Mouse (Mus musculus) hindbrain, postnatal 0 days (tissue): ENCODE results near the gene Fyb. TPM values are rescaled to one million over a fixed set of nuclear protein-coding genes. Genes with fewer than 3 reads are reported as not detected.
A peak's percentile ranks its signal among the peaks of the same experiment; 100 is the strongest.

Experiments
- ATAC-seq: fragments of 200-750 bp; cut with Nextera tagmentation; 2 replicates; pipeline ENCODE4 v1.8.0; 2017; ENCODE audit warnings: mild to moderate bottlenecking, moderate TSS enrichment, moderate library complexity
- DNase-seq: peaks from one replicate; pipeline ENCODE4 v3.0.0-alpha.2; 2015; ENCODE audit warnings: low spot score
- H3K27ac ChIP-seq: fragments of 300-500 bp; sonication (generic); 2 replicates; pipeline ENCODE4 v1.5.1; 2014; ENCODE audit warnings: mild to moderate bottlenecking
- H3K27me3 ChIP-seq: fragments of 300-500 bp; sonication (generic); 2 replicates; pipeline ENCODE4 v1.6.1; 2014; ENCODE audit warnings: low read length, mixed read lengths; ENCODE audit not compliant: insufficient read depth
- H3K36me3 ChIP-seq: fragments of 300-500 bp; sonication (generic); 2 replicates; pipeline ENCODE4 v1.6.1; 2014; ENCODE audit warnings: low read length, mixed read lengths; ENCODE audit not compliant: insufficient read depth
- H3K4me1 ChIP-seq: fragments of 300-500 bp; sonication (generic); 2 replicates; pipeline ENCODE4 v1.6.1; 2014; ENCODE audit warnings: antibody characterized with exemption, low read length, mixed read lengths; ENCODE audit not compliant: insufficient read depth
- H3K4me2 ChIP-seq: fragments of 300-500 bp; sonication (generic); 2 replicates; pipeline ENCODE4 v1.6.1; 2014; ENCODE audit warnings: low read depth, mild to moderate bottlenecking, low read length, moderate library complexity, mixed read lengths
- H3K4me3 ChIP-seq: fragments of 300-500 bp; sonication (generic); 2 replicates; pipeline ENCODE4 v1.5.1; 2014; ENCODE audit warnings: low read length
- H3K9ac ChIP-seq: fragments of 300-500 bp; sonication (generic); replicated peaks from 2 replicates; pipeline ENCODE4 v1.6.1; 2014; ENCODE audit warnings: mild to moderate bottlenecking, low read length, moderate library complexity, mixed read lengths
- H3K9me3 ChIP-seq: fragments of 300-500 bp; sonication (generic); 2 replicates; pipeline ENCODE4 v1.6.1; 2016; ENCODE audit warnings: low read length, mixed read lengths
- CTCF ChIP-seq: IDR thresholded peaks from 2 replicates; pipeline ENCODE4 v1.5.1; 2016; ENCODE audit warnings: antibody characterized with exemption, control low read depth, low read depth
- whole genome bisulfite sequencing: fragments of 180-500 bp; shearing (Covaris S2); extraction: QIAGEN DNeasy Blood & Tissue Kit; methylation state at CpG from one replicate; pipeline ENCODE4 v1.1.7; 2014; 5-methylcytosine and 5-hydroxymethylcytosine counted together
- polyA plus RNA-seq: library from polyadenylated mRNA; unstranded; fragments of >200 nt; fragmentation: Nextera tagmentation; extraction: Ambion mirVana; gene quantifications from 2 replicates; pipeline ENCODE4 v1.2.1, GENCODE M21; 2015
- total RNA-seq: library from RNA; depleted of rRNA; stranded (reverse); fragments of >200 nt; gene quantifications from 2 replicates; pipeline ENCODE4 v1.2.3, GENCODE M21; 2014

The Fyb gene
- total and polyA plus RNA-seq, 2 experiments from 2014 or later = 0.73 to 3.7 TPM

DNA sequence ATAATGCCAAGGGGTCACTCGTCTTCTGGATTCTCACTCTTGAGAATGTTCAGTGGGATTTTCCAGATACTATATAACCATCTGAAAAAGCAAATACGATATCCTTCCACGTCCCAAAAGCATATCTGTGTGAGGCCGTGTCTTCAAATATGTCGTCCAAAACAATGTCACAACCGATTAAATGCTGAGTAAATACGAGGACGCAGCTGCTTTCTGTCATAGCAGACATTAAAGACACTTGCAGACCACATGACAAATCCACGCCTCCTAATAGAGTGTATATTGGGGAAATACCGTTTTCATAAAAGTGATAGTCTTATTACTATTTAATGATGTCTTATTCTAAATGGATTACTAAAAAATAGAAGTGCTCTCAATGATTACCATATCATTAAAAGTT, 38.0 kb downstream of the Fyb start:
- Histone ChIP-seq H3K27ac (no peak overlapping the region), H3K36me3 (no peaks in the 10 kb centered on the region), H3K4me1 (peaks cover 4% of the 10 kb centered on the region; the same call in 1 of the 2 replicates), H3K27me3 (no peaks in the 10 kb centered on the region), H3K9me3 (no peaks in the 10 kb centered on the region), H3K9ac (no peak overlapping the region), H3K4me3 (no peak overlapping the region), H3K4me2 (no peak overlapping the region)
- ATAC-seq (no peak), DNase-seq (no peak)
- no peak for TF ChIP-seq CTCF
- WGBS = 87% methylated on average over 10 of the region's 10 CpGs

DNA sequence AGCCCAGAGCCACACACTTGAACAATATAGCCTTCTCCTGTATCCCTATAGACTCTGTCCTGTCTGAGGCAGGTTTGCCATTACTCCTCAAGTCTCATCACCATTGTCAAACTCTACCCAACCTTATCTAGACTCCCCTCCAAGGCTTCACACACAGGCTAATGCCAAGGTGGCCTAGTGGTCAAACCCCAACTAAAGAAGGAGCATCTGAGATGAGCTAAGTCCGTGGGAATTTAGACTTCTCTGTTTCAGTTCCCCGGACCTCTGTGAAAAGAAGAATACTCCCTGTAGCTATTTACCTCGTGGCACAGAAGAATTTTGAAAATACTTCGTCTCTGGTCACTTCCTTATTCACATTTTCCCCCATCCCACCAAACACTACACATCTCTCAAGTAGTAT, 39.5 kb downstream of the Fyb start:
- Histone ChIP-seq H3K4me3 (no peak overlapping the region), H3K4me2 (no peak overlapping the region), H3K9ac (no peak overlapping the region), H3K27ac (no peak overlapping the region), H3K9me3 (no peaks in the 10 kb centered on the region), H3K4me1 (peaks cover 4% of the 10 kb centered on the region; the same call in 1 of the 2 replicates), H3K27me3 (no peaks in the 10 kb centered on the region), H3K36me3 (no peaks in the 10 kb centered on the region)
- 85% methylated on average over 4 of the region's 4 CpGs for WGBS
- ATAC-seq (no peak), DNase-seq (no peak)
- no peak for TF ChIP-seq CTCF

DNA sequence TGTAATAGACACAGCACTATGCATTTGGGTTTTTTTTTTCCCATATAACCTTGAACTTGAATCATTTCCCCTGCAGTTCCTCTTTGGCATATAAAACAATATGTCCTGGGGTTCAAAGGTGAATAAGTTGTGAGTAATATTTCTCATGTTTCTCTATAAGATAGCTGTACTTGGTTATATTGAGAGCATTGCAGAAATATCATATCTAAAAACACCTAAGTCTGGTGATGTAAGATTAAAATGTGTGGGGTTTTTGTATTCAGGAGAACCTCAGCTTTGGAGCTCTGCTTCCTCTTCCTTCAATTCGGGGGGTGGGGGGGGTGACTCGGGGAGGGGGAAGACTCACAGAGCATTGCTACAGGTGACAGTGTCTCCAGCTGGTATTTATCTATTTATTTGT, 40.0 kb downstream of the Fyb start:
- no peak for DNase-seq
- Histone ChIP-seq H3K4me3 (no peak overlapping the region), H3K4me1 (peaks cover 4% of the 10 kb centered on the region; the same call in 1 of the 2 replicates), H3K9ac (no peak overlapping the region), H3K27me3 (no peaks in the 10 kb centered on the region), H3K4me2 (no peak overlapping the region), H3K36me3 (no peaks in the 10 kb centered on the region), H3K9me3 (no peaks in the 10 kb centered on the region), H3K27ac (no peak overlapping the region)
- no peak for TF ChIP-seq CTCF
- no peak for ATAC-seq
- WGBS = 82% methylated on average over 2 of the region's 2 CpGs

DNA sequence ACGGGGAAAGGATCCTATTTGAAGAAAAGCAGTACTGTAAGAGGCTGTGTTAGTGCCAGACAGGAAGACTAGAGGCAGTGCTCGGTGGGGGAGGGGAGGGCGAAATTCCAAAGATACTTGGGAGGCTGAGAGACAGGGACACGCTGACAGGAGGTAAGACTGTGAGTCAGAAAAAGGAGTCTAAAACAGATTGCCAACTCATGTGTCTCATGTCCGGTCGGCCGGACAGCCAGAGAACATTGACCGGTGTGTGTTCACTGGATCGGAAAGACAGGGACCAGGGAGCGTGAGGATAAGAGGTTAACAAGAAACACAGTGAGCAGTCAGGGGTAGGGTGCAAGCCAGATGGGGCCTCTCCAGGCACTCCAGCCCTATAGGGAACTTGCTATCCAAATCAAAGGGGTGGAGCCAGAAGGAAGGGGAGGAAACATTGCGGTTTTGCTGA, 42.3 kb downstream of the Fyb start:
- Histone ChIP-seq H3K27me3 (no peaks in the 10 kb centered on the region), H3K4me3 (0 out of 2 replicates have a peak overlapping the region, but pooled peaks have one; percentile 15), H3K4me2 (peak overlapping the region; percentile 52), H3K4me1 (peaks cover 4% of the 10 kb centered on the region; the same call in 1 of the 2 replicates), H3K9me3 (no peaks in the 10 kb centered on the region), H3K27ac (no peak overlapping the region), H3K9ac (no peak overlapping the region), H3K36me3 (no peaks in the 10 kb centered on the region)
- DNase-seq (peak; percentile 9), ATAC-seq (peak; percentile 53; the same call in 1 of the 2 replicates)
- no peak for TF ChIP-seq CTCF
- WGBS = 19% methylated on average over 11 of the region's 11 CpGs

DNA sequence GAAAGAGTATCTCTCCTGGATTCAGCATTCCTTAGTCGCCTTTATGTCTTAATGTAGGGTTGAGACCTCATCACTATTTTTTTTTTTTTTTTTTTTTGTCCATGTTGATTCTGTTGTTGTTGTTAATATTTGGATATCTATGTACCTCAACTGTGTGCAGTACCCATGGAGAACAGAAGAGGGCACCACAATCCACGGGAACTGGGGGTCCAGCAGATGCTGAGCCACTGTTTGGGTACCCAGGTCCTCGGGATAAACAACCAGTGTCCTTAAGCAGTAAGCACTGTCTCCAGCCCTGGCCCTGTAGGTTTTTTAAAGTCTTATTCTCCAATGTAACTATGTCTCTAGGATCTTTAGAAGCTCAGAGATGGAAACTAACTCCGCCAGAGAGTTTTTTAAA, 43.2 kb downstream of the Fyb start:
- Histone ChIP-seq H3K9ac (no peak overlapping the region), H3K27ac (no peak overlapping the region), H3K36me3 (no peaks in the 10 kb centered on the region), H3K4me1 (peaks cover 4% of the 10 kb centered on the region; the same call in 1 of the 2 replicates), H3K4me2 (no peak overlapping the region), H3K27me3 (no peaks in the 10 kb centered on the region), H3K9me3 (no peaks in the 10 kb centered on the region), H3K4me3 (no peak overlapping the region)
- 96% methylated on average over 4 of the region's 4 CpGs for WGBS
- ATAC-seq (no peak), DNase-seq (no peak)
- peak; percentile 11; the same call in 1 of the 2 replicates for TF ChIP-seq CTCF

DNA sequence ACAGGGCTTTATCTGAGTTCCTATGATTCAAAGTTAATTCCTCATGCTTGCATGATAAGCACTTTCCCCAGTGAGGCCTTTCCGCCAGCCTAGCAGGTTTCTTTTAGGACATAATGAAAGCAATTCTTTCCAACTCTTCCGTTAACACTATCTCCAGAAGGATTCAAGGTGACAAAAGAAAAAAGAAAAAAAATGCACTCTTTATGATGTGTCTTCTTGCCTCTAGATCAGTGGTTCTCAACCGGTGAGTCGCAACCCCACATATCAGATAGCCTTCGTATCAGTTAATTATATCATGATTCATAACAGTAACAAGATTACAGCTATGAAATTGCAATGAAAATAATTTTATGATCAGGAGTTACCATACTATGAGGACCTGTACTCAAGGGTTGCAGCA, 45.3 kb downstream of the Fyb start:
- Histone ChIP-seq H3K36me3 (no peaks in the 10 kb centered on the region), H3K4me1 (peaks cover 4% of the 10 kb centered on the region; the same call in 1 of the 2 replicates), H3K27me3 (no peaks in the 10 kb centered on the region), H3K27ac (no peak overlapping the region), H3K4me3 (no peak overlapping the region), H3K9me3 (no peaks in the 10 kb centered on the region), H3K9ac (no peak overlapping the region), H3K4me2 (no peak overlapping the region)
- WGBS = 88% methylated on average over 5 of the region's 5 CpGs
- TF ChIP-seq CTCF = no peak
- ATAC-seq (no peak), DNase-seq (no peak)

DNA sequence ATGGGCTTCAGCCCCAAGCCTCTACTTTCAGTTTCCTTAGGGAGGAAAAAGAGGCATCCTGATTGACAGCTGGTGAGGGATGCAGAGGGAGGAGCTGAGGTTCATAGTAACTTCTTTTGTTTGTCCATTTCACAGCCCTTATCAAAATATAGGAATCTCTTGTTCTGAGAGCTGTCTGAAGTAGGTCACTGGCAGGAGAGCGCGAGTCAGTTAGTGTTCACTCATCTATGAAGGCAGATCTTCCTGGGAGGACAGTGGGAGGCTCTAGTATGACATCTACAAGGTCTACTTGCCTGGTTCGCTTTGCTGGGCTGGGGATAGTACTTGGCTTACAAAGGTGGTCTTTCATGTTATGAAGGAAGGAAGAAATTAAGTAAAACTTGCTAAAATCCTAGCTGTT, 46.0 kb downstream of the Fyb start:
- Histone ChIP-seq H3K4me3 (no peak overlapping the region), H3K9me3 (no peaks in the 10 kb centered on the region), H3K4me2 (no peak overlapping the region), H3K27ac (no peak overlapping the region), H3K4me1 (peaks cover 4% of the 10 kb centered on the region; the same call in 1 of the 2 replicates), H3K9ac (no peak overlapping the region), H3K27me3 (no peaks in the 10 kb centered on the region), H3K36me3 (no peaks in the 10 kb centered on the region)
- ATAC-seq (no peak), DNase-seq (no peak)
- WGBS = 75% methylated on average over 3 of the region's 3 CpGs
- no peak for TF ChIP-seq CTCF
